ENCODE assay signal across 8 mouse cellular contexts in the genomic region with DNA sequence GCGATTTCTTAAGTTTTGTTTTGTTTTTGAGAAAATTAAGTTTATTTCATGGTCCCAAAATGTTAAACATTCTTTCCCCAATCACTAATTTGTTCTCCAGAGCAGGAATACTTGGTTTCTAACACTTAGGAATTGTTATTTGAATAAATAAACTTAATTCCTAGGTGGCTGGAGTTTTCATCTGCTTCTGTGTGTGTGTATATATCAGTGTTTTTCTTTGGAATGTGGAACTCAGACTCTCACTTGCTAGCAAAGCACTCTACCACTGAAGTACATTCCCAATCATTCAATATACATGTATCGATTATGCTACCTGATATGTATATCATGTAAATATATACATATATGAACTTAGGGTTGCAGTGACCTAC. TPM values are rescaled to one million over a fixed set of nuclear protein-coding genes. Genes with fewer than 3 reads are reported as not detected.
A peak's percentile ranks its signal among the peaks of the same experiment; 100 is the strongest.
DNase-seq lines count a peak whose midpoint lies in the region; ATAC-seq and TF ChIP-seq lines count a peak whose summit lies in the region.

No protein-coding gene starts in this region.

- no peak for DNase-seq in heart, postnatal 0 days (ENCODE audit: low spot score)
- DNase-seq in heart, postnatal 25 days (ENCODE audit: low spot score) = no peak
- DNase-seq in right cerebral cortex, postnatal 36 days (ENCODE audit: low spot score in 2 of 2) = no peak
- no peak for DNase-seq in spleen, adult 18-20 months
- no peak for DNase-seq in right cerebral cortex, postnatal 25 days

- TF ChIP-seq EP300 in heart, postnatal 0 days (IDR thresholded peaks at IDR 0.05; ENCODE audit: low read depth) = no peak

- peak overlapping the region; percentile 80 for H3K4me3 ChIP-seq in heart, postnatal 0 days (ENCODE audit: low read depth, low read length)
- peak overlapping the region; percentile 94; the same call in 1 of the 2 replicates for H3K4me3 ChIP-seq in bone marrow macrophage, adult 2 months (ENCODE audit: insufficient read depth, low read length)
- H3K4me3 ChIP-seq in hindbrain, embryonic 13.5 days = peak overlapping the region; percentile 70
- peak overlapping the region; percentile 67 for H3K4me3 ChIP-seq in midbrain, embryonic 13.5 days (replicated peaks)

- peak overlapping the region; percentile 54 for H3K4me2 ChIP-seq in heart, postnatal 0 days (ENCODE audit: low read depth, low read length)
- peak overlapping the region; percentile 59 for H3K4me2 ChIP-seq in hindbrain, embryonic 13.5 days
- peak overlapping the region; percentile 59 for H3K4me2 ChIP-seq in midbrain, embryonic 13.5 days (replicated peaks)

- H3K9ac ChIP-seq in heart, postnatal 0 days (replicated peaks; ENCODE audit: low read depth, low read length) = no peak overlapping the region
- H3K9ac ChIP-seq in hindbrain, embryonic 13.5 days = peak overlapping the region; percentile 81; the same call in 1 of the 2 replicates
- peak overlapping the region; percentile 32; the same call in 1 of the 2 replicates for H3K9ac ChIP-seq in midbrain, embryonic 13.5 days (replicated peaks)

- 0 out of 2 replicates have a peak, but pooled peaks cover 3% of the 10 kb centered on the region for H3K36me3 ChIP-seq in heart, postnatal 0 days (replicated peaks; ENCODE audit: control insufficient read depth, insufficient read depth, low read length)
- H3K36me3 ChIP-seq in hindbrain, embryonic 13.5 days = peaks cover 12% of the 10 kb centered on the region; the same call in 1 of the 2 replicates
- peaks cover 10% of the 10 kb centered on the region for H3K36me3 ChIP-seq in midbrain, embryonic 13.5 days

- intact Hi-C loops in heart, postnatal 25 days (cut with DNase I) = loop anchor here (2.0 to 10.0 kb wide), 3 partner anchors 69 to 209 kb away; partner anchors contain the start of genes Camsap2 and Zfp281

- WGBS in heart, postnatal 0 days = 44% methylated on average over 2 of the region's 2 CpGs
- 44% methylated on average over 2 of the region's 2 CpGs for WGBS in hindbrain, embryonic 13.5 days
- 43% methylated on average over 2 of the region's 2 CpGs for WGBS in midbrain, embryonic 13.5 days

- H3K9me3 ChIP-seq in heart, postnatal 0 days (replicated peaks; ENCODE audit: control insufficient read depth, low read length) = no peaks in the 10 kb centered on the region
- no peaks in the 10 kb centered on the region for H3K9me3 ChIP-seq in hindbrain, embryonic 13.5 days
- no peaks in the 10 kb centered on the region for H3K9me3 ChIP-seq in midbrain, embryonic 13.5 days

- peaks cover 4% of the 10 kb centered on the region for H3K4me1 ChIP-seq in heart, postnatal 0 days (ENCODE audit: control insufficient read depth, insufficient read depth)
- H3K4me1 ChIP-seq in bone marrow macrophage, adult 2 months (ENCODE audit: control insufficient read depth, insufficient read depth, low read length) = peaks cover 6% of the 10 kb centered on the region
- H3K4me1 ChIP-seq in hindbrain, embryonic 13.5 days (replicated peaks) = peaks cover 12% of the 10 kb centered on the region
- peaks cover 15% of the 10 kb centered on the region for H3K4me1 ChIP-seq in midbrain, embryonic 13.5 days (replicated peaks)

- H3K27ac ChIP-seq in heart, postnatal 0 days (ENCODE audit: low read depth) = peak overlapping the region; percentile 100
- H3K27ac ChIP-seq in bone marrow macrophage, adult 2 months (ENCODE audit: insufficient read depth, low read depth, low read length) = peak overlapping the region; percentile 99; the same call in 1 of the 2 replicates
- no peak overlapping the region for H3K27ac ChIP-seq in hindbrain, embryonic 13.5 days
- no peak overlapping the region for H3K27ac ChIP-seq in midbrain, embryonic 13.5 days

- TF ChIP-seq POLR2A in bone marrow macrophage, adult 2 months (IDR thresholded peaks at IDR 0.05; ENCODE audit: borderline replicate concordance, low read depth, low read length) = no peak

- TF ChIP-seq CTCF in heart, postnatal 0 days (IDR thresholded peaks at IDR 0.05; ENCODE audit: low read depth) = no peak
- TF ChIP-seq CTCF in bone marrow macrophage, adult 2 months (IDR thresholded peaks at IDR 0.05; ENCODE audit: low read depth, low read length) = no peak

- H3K27me3 ChIP-seq in heart, postnatal 0 days (ENCODE audit: control insufficient read depth, insufficient read depth, low read length) = no peaks in the 10 kb centered on the region
- H3K27me3 ChIP-seq in hindbrain, embryonic 13.5 days = no peaks in the 10 kb centered on the region
- H3K27me3 ChIP-seq in midbrain, embryonic 13.5 days = no peaks in the 10 kb centered on the region

- ATAC-seq in heart, postnatal 0 days (ENCODE audit: insufficient read depth, low read depth) = no peak
- no peak for ATAC-seq in hindbrain, embryonic 13.5 days (ENCODE audit: low FRiP score)
- ATAC-seq in midbrain, embryonic 13.5 days = no peak

RNA-seq across cellular contexts. Expression of gene Ddx59, which starts 0.7 kb away (rescaled TPM):
- 7.4 and 8.3 TPM in 2 replicates for total RNA-seq in heart, postnatal 0 days (2014; rRNA removed; ENCODE audit: low replicate concordance)
- polyA plus RNA-seq in heart, postnatal 0 days (2015; fragmentation: Nextera tagmentation; extraction: Ambion mirVana) = 9.2 and 10.3 TPM in 2 replicates
- total RNA-seq in heart, postnatal 25 days (2021) = 10 to 100 TPM; 11.4 to 11.7 TPM
- polyA plus RNA-seq in bone marrow macrophage, adult 2 months (2012; ENCODE audit: insufficient read depth, insufficient read length, missing spikeins) = 5.5 and 7.1 TPM in 2 replicates
- polyA plus RNA-seq in hindbrain, embryonic 13.5 days (2015; fragmentation: Nextera tagmentation; extraction: Ambion mirVana) = 18.4 and 18.9 TPM in 2 replicates
- polyA plus RNA-seq in midbrain, embryonic 13.5 days (2015; fragmentation: Nextera tagmentation; extraction: Ambion mirVana) = 16.7 and 19.0 TPM in 2 replicates

RNA-seq across cellular contexts. Expression of gene Kif14, which starts 50.4 kb away (rescaled TPM):
- 1.8 and 4.8 TPM in 2 replicates for total RNA-seq in heart, postnatal 0 days (2014; rRNA removed; ENCODE audit: low replicate concordance)
- polyA plus RNA-seq in heart, postnatal 0 days (2015; fragmentation: Nextera tagmentation; extraction: Ambion mirVana) = 0.79 and 0.86 TPM in 2 replicates
- total RNA-seq in heart, postnatal 25 days (2021) = under 1 TPM; 0.18 to 0.31 TPM
- polyA plus RNA-seq in bone marrow macrophage, adult 2 months (2012; ENCODE audit: insufficient read depth, insufficient read length, missing spikeins) = 5.3 and 6.8 TPM in 2 replicates
- polyA plus RNA-seq in hindbrain, embryonic 13.5 days (2015; fragmentation: Nextera tagmentation; extraction: Ambion mirVana) = 1.1 and 1.7 TPM in 2 replicates
- 1.9 and 2.3 TPM in 2 replicates for polyA plus RNA-seq in midbrain, embryonic 13.5 days (2015; fragmentation: Nextera tagmentation; extraction: Ambion mirVana)

Comparison
In these comparisons a context has a peak if more than half of its experiments do, and no peak if none do; other contexts are left out.
1. H3K27ac ChIP-seq: peak in heart, postnatal 0 days (single experiment) and bone marrow macrophage, adult 2 months (single experiment); none in hindbrain, embryonic 13.5 days (single experiment) and midbrain, embryonic 13.5 days (single experiment).
2. Peak in every context shown above with its lines, with median percentiles within 50 percentile points of each other: H3K4me2 ChIP-seq and H3K4me3 ChIP-seq.